Mouse (Mus musculus): Measurements from ENCODE around the gene Hoxb8.

DNA sequence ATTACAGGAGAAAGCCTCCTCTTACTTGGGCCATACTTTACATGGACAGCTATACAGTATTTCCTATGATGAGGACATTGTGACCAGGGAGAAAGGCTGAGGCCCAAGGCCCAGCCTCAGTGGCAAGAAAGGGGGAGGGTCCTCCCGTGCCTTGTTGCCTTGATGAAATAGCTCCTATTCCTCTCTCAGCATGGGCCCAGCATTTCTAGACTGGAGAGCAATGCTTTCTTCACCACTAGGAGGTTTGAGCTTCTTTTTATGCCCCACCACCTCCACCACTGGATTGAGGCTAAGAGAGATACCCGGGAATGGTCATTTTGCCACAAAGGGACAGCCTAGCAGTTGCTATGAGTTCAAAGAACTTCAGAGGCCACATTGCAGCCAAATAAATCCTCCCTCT is 15.3 kb downstream of the Hoxb8 start:
- TF ChIP-seq TAL1 (IDR thresholded peaks at IDR 0.05; ENCODE audit: low read length) (no peak), GATA1 (IDR thresholded peaks at IDR 0.05; ENCODE audit: low read length) (no peak)

Data from erythroblast, embryonic 14.5 days (primary cell).